Mouse (Mus musculus) ES-CJ7 (cell line): ENCODE results near the gene Wdtc1.

Source experiments
- DNase-seq: peaks from one replicate; pipeline ENCODE4 v3.0.0; 2011; ENCODE audit warnings: low read depth, low spot score

Wdtc1 gene

DNA sequence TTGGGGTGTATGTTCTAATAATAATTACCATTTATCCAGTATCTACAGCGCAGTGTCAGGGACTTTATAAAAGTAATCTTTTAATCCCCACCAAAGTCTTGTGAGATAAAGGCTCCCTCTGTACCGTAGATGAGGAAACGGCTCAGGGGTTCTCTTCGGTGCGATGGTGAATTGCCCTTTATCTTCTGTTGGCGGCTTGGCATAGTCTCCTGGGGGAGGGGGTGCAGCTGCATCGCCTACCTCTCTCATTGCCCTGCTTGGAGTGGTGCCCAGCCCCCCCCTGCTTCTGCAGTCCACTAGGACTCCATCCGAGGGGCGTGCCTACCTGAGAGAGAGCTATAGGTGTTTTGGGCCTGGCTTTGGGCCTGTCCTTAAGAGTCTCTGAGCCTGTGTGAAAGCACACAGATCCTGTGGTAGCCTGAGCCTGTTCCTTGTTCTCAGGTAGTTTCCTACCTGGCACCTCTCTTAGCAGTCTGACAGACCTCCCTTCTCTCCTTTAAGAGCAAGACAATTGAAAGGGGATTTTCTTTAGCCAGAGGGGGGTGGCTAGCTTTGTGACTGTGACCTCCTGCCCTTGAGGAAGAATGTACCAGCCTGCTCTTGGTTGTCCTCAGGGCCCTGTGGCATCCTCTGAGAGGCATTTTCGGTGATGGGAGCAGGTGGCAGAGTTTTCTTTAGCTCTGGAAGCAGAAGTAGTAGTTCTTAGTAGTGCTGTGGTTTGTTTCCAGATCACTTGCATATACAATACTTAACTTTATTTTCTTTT is 22.7 kb upstream of the Wdtc1 start:
- peak; percentile 52 for DNase-seq

DNA sequence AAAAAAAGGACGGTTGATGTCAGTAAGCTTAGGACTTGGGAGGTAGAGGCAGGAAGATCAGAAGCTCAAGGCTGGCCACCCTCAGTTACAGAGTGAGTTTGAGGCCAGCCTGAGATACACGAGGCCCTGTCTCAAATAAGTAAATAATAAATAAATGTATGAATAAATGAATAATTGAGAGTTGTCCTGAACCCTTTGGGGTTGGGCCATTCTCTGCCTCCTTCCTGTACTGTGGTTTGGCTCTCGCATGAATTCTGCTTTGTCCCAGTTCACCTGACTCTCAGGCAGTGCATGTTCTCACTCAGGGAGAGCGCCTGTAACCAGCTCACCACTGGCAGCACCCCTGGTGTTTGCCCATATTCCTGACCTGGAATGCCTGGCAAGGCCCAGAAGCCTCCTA is 20.7 kb upstream of the Wdtc1 start:
- peak; percentile 1 for DNase-seq

DNA sequence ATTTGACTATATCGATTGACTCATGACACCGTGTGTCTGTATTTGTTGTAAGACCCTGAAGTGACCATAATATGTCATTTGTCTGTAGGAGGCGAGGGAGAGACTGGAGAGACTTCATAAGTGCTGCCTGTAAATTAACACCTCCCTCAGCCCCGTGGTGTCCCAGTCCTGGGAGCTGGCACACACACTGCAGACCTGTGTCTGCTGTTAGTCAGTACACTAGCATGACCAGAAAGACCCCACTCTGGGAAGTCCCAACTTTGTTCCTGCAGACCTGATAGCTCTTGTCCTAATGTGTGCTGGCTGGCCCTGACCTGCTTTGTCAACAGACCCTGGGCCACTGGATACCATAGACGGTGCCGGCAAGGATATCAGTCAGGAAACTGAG is 19.0 kb upstream of the Wdtc1 start:
- peak; percentile 2 for DNase-seq

- DNase-seq = peak; percentile 1
Observed at GRCm38 (mm10) chr4:133371621-133372277, 18.5 kb upstream of the Wdtc1 start.

DNA sequence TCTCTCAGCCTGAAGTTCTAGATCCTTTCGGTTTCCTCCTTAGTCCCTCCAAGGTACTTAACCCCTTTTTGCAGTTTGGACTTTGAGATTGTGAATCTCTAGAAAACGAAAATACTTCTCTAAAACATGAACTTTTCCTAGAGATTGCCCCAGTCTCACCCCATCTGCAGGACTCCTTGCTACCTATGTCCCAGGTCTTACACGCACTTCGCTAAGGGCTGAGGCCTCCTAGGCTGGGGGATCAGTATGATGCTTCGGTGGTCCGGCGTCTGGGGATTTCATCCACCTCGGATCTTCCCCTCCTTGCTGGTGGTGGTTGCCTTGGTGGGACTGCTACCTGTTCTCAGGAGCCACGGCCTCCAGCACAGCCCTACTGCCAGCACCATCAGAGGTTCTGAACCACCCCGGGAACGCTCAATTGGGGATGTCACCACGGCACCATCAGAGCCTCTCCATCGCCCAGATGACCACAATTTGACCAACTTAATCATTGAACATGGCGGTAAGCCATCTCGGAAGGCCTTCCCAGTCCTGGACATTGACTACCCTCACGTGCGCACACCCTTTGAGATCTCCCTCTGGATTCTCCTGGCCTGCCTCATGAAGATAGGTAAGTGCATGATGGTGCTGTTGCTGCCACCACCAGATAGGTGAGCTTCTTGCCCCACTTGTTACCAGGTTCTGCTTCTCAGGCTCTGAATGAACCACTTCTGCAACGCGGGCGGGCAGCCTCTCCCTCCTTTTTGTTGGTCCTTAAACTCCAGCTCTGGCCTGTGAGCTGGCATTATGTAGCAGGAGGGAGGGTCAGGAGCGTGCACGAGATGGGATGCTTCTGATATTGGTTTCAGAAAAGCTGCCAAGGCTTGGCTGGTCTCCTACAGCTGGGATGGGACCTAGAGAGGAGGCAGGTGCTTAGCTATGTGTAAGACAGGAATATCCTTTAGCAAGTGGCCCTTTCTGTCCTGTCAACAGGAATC is 17.3 kb upstream of the Wdtc1 start:
- peak; percentile 5 for DNase-seq

DNA sequence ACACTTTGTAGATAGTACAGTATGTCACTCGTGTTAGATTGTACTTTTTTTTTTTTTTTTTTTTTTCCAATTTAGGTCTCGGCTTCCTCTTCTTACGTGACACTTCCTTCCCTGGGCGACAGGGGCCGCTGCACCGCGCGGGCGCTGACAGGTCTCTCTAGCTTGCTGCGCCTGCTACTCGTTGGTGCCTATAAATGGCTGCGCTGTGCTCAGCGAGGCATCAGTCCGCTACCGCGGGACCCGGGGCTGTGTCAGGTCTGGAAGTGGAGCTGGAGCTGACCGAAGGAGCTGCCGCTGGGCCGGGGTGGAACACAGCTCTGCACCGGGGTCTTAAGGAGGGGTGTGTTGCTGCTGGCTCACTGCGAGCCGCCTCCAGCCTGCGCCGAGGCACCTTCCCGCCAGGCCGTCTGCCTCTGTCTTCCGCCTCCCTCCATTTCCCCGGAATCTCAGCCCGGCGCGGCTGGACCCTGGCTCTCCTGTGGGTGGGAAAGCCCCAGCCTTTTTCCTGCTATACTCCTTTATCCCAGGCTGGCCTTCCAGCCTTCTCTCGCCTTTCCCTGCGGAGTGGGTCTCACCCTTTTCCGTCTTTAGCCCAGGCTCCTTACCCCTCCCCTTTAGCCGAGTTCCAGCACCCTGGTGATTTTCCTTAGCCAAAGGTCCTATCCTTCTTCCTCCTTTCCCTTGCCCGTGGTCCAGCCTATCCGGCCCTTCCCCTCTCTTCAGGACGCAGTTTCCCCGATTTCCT is 16.4 kb upstream of the Wdtc1 start, which contains the start of gene Slc9a1:
TSS of gene Slc9a1 (plus strand) at position 154 of the 745 bp plus-strand sequence.
- DNase-seq = peak; percentile 94

- peak; percentile 46 for DNase-seq
Observed at GRCm38 (mm10) chr4:133354641-133355040, 1.4 kb upstream of the Wdtc1 start.

DNA sequence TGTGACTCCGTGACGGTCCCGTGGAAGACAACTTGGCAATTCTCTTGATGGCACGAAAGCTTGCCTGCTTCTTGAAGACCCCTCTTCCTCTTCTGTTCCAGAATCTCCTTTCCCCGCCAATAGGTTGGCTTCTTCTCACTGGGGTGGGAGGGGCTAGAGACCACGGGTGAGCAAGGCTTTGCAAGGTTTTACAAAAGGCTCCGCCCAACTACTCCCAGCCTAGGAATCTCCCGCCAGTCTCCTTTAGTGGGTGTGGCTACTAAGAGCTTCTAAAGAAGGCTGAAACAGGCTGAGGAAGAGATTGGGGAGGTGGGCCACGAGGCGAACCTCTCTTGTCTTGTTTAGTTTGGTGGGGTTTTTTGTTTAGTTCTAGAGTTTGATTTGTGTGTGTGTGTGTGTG is 484 bp downstream of the Wdtc1 start:
- peak; percentile 99 for DNase-seq

- DNase-seq = peak; percentile 87
Observed at GRCm38 (mm10) chr4:133348051-133348775, 5.1 kb downstream of the Wdtc1 start.

DNA sequence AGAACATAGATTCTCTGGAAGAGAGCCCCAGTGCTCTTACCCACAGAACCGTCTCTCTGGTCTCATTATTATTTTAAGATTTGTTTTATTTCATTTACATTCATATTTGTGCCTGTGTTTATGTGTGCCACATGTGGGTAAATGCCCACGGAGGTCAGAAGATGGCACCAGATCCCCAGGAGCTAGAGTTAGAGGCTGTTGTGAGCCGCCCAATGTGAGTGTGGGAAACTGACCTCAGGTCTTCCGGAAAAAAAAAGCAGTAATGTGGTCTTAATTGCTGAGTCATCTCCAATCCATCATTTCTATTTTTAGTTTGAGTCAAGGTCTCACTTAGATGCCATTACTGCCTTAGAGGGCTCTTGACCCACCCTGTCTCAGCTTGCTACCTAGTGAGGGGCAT is 5.7 kb downstream of the Wdtc1 start:
- DNase-seq = peak; percentile 74

GRCm38 (mm10) chr4:133346577-133346976 is 6.7 kb downstream of the Wdtc1 start:
- DNase-seq = peak; percentile 2

DNA sequence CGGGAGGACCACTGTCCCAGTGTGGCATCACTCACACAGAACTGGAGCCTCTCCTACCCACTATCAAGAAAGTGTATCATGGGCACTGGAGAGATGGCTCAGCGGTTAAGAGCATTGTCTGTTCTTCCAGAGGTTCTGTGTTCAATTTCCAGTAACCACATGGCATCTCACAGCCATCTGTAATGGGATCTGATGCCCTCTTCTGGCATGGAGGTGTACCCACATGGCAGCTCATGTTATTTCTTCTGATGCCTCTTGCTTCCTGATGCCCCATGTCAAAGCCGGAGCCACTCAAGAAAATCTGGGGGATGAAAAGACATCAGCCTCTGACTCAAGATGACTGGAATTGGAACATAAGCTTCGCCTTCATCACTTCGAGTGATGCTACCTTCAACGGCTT is 7.6 kb downstream of the Wdtc1 start:
- peak; percentile 50 for DNase-seq

- peak; percentile 54 for DNase-seq
Observed at GRCm38 (mm10) chr4:133344112-133344511, 9.2 kb downstream of the Wdtc1 start.

- DNase-seq = peak; percentile 1
Observed at GRCm38 (mm10) chr4:133340217-133340616, 13.1 kb downstream of the Wdtc1 start.

- DNase-seq = peak; percentile 86
Observed at GRCm38 (mm10) chr4:133339148-133339749, 14.0 kb downstream of the Wdtc1 start.

DNA sequence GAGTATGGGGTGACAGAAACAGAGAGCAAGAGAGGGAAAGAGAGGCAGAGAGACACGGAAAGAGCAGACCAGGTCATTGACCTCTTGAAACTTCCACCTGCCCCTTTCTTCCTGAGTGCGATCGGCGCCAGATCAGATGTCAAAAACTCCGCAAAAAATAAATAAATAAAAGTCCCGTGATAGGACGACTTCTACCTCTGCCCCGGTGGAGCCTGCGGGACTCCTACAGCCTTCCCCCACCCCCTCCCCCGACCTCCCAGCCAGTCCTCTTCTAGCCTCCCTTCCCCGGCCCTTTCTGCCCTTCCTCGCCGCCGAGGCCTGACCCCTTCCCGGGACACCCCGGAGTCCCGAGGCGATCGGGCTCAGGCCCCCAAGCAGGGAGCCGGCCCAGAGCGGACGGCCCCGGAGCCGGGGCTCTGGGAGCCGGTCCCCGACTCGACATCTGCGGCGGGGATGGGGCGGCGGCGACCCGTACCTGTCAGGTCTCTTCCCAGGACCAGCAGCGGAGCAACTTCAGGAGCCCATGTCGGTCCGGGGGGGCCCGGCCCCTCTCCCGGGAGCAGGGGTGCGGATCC is 14.7 kb downstream of the Wdtc1 start:
- DNase-seq = peak; percentile 1

DNA sequence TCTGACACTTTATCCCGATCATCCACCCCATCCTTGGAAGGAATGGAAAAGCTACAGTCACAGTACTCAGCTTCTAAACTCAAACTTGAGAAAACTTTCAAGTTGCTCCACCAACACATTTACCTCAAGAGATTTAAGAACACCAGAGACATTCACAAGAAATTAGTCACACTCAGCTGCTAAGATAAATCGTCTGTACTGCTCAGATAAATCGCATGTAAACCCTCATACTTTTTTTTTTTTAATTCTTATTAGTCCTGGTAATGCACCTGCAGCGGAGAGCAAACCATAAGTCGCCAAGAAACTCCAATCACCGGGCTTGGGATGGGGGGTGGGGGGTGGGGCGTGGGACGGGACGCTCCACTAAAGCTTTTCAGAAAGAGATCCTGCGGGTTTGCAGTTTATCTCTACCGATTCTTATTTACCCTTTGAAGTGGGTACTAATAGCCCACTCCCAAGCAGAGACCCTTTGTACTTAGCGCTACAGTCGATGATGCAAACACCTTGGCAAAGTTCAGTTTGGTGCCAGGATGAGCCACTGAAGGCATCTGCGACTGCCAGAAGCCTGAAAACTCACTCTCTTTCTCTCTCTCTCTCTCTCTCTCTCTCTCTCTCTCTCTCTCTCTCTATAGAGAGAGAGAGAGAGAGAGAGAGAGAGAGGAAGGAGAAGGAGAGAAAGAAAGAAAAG is 15.3 kb downstream of the Wdtc1 start:
- peak; percentile 2 for DNase-seq

GRCm38 (mm10) chr4:133333306-133333705 is 20.0 kb downstream of the Wdtc1 start:
- DNase-seq = no peak

DNA sequence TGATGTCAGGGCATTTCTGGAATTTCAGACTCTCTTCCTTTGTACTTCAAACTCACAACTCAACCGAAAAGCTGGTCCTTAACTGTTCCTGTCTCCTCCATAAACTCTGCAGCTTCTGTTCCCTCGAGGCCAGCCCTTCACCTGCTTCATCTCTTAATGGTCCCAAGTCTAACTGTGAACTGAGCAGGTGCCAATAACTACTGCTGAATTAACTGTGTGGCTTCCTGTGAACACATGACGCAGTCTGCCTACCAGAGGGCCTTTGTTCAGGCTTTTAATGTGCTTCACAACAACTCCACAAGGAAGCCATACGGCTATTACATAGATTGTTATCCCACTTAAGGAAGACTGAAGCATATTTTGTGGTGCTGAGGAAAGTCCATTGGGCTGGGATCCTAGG is 23.0 kb downstream of the Wdtc1 start:
- no peak for DNase-seq
